Mouse (Mus musculus): ENCODE data around the gene 1700086D15Rik.

1700086D15Rik gene

DNA sequence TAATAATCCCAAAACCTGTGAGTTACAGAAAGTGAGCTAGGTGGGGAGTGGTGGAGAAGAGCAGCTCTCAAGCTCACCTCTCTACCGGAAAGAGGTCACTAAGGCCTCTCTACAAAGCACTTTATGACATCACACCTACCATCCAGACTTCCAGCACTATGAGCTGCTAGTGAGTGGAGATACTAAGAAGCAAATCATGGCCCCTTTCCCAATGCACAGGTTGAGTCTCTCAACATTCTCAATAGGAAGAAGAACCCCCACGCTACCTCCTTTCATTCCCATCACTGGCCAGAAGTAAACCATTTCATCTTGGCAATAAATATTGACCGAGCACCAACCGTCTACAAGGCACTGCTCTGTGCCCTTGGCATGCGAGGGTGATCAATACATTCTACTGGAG is at the start of gene 1700086D15Rik:
TSS of gene 1700086D15Rik (minus strand) at position 101 of the 400 bp plus-strand sequence.
- no peak for DNase-seq (ENCODE audit: low spot score in 2 of 2)

DNA sequence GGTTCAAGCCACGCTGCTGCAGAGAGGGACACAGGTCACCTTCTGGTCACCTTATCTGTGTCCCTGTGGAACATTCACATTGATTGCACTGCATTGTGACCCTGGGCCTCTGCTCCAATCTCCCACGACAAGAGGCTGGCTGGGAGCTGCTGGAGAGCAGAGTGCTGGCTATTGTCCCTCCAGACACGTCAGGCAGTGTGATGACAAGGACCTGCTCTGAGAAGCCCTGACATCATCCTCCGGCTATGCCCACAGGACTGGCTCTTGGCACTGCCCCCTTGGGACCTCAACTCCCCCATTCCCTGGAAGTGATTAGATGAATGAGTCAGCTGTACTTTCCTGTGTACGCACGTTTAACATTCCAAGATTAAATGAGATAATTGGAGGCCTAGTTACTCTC is 49.8 kb upstream of the 1700086D15Rik start:
- no peak for DNase-seq (ENCODE audit: low spot score in 2 of 2)

DNA sequence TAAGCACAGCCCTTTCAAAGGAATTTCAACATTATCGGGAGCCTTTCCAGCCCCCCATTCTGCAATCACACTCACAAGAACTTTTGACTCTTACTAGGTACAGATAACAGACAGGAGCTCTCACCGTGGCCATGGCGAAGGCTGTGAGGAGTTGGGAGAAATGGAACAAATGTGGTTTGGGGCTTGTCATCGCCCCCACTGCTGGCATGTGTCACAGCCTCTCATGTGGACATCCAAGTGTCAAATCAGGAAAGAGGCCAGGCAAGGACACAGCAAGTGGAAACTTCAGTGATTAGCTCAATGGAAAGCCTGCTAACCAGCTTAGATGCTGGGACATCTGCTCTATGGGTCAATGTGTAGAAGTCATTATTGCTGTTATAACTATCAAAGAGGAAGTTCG is 45.6 kb upstream of the 1700086D15Rik start:
- no peak for DNase-seq (ENCODE audit: low spot score in 2 of 2)

DNA sequence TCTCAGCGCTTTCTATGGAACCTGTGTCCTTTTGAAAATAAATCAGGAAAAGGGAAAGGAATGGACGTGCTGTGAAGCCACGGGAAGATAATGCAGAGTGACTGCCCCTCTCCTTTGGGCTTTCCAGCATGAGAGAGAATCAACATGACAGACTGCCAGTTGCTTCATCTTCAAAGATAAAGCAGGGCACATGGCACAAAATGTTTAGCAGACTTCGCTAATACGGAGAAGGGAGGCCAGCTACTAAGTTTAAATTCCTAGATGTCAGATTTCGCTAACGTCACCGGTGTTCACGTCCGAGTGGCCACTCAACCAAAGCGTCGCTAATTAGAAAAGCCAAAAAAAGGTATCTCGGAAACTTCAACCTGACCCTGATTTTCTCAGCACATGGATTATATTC is 45.0 kb upstream of the 1700086D15Rik start:
- DNase-seq (ENCODE audit: low spot score in 2 of 2) = no peak

DNA sequence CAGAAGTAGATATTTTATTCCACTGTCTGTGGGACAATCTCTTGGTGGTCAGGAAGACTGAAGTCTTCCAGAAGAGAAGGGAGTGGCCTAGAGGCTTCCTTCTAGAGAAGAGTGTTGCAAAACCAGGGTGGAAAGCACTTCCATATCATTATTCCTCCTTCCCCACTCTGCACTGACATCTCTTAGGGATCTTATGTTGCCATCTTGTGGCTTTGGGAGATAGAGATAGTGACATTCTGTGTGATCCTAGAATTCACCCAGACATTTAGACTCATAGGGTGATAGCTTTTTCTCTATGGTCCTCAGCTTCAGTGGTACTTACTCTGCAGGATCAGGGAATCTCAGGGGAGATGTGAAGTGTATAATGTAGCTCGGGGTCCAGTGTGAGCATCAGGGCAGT is 43.3 kb upstream of the 1700086D15Rik start:
- no peak for DNase-seq (ENCODE audit: low spot score in 2 of 2)

DNA sequence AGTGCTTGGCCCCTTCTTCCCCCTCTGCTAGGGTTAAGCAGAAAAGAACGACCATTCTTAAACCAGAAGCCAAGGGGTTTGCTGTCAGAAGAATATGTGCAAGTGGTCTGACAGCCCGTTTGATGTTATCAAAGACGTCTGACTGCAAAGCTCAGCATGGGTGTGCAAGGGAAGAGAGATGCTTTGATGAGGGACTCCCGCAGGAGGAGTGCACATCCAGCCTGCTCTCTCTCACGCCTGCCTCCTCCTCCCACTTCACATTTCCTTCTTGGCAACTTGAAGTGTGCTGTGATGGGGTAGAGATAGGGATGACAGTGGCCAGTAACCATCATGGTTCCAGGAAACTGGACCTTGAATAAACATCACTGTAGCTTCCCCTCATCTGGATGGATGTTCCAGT is 42.5 kb upstream of the 1700086D15Rik start:
- DNase-seq (ENCODE audit: low spot score in 2 of 2) = no peak

DNA sequence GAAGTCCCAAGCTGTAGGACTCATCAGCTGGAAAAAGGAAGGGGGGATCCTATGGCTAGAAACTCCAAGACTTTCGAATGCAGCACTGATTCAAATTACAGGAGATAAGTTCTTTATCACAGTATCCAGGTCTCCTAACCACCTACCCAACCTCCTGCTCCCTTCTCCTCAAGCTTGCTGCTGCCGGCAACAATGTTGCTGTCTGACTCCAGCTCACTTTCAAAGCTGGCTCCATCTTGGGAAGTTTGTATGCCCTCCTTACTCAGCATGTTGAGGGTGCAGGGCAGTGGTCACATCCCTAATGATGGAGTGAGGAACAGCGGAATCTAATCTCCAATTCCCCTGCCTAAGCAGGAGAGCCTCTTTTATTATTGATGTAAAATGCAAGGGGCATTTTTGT is 38.3 kb upstream of the 1700086D15Rik start:
- DNase-seq (ENCODE audit: low spot score in 2 of 2) = no peak

DNA sequence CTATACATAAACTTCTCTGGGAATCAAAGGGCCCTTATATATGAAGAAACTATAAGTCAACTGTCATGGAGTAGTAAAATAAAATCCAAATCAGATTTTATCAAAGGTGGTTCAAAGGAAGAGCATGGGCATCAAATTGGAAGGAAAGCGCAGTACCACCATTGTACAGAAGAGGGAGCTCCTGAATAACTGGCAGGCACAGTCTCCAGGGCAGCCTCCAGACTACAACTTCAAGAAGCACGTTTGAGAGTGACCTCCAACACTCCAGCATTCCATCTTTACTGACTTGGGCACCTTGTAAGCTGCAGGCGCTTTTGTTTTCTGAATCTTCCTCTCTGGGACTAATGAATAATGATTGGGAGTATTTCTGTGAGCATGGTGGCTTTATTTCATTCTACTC is 37.6 kb upstream of the 1700086D15Rik start:
- peak; percentile 24 to 67 for DNase-seq (ENCODE audit: low spot score in 2 of 2)

DNA sequence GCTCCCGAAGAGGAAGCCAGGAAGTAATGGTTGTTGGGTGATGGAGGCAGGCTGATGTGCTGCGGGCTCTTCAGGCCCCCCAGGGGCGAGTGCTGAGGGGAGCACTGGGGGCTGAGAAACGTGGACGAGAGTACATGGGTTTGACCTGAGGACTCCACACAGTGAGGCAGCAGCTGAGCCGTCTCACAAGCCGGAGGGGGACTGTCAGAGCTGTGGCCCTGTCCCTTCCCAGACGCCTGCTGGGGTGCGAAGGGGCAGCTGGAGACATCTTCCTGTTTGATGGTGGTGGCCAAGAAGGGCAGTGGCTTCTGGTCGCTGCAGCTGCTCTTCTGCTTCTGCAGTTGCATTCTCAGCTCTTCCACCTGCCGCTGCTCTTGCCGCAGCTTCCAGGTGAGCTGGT is 27.3 kb upstream of the 1700086D15Rik start:
- DNase-seq (ENCODE audit: low spot score in 2 of 2) = no peak

DNA sequence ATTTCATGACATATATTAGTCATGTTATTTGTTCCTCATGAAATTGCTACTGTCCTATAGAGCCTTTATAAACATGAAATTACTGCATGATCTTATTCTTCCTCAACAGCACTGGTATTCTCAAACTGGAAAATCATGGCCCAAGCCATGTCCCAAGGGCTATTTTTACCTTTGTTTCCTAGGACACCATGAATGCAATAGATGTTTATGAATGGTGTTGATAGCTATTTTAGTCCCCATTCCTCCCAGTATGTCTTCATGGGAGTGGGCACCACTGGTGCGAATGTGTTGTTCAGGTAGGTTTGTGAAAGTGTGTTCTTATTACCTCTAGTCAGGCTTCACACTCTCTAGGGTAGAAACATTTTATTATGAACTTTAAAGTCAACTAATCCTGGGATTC is 25.4 kb upstream of the 1700086D15Rik start:
- no peak for DNase-seq (ENCODE audit: low spot score in 2 of 2)

DNA sequence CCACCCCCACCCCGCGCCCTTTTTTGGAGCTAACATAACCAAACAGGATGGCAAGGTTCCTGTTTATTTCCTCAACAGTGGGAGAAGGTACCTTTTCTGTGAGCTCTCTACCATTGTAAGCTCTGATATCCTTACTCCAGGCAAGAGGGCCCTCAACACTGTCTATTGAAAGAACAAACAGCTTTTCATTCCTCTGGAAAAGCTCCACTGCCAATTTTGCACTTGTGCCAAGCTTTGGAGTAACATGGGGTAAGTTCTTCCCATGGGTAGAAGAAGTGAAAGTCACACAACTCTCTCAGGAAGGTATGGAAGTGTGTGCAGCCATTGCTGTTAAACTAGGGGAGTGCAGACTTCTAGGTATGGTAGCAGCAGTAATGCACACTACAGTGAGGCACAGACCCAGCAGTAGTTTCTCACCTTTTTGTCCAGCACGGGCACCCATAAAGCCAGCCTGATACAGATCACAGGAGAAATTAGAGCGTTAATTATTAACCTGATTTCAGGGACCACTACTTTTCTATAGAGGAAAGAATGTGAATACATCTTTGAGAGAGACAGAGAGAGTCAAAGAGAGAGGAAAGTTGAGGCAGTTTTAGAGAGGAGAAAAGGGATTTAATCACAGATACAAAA is 10.5 kb upstream of the 1700086D15Rik start:
- no peak for DNase-seq (ENCODE audit: low spot score in 2 of 2)

DNA sequence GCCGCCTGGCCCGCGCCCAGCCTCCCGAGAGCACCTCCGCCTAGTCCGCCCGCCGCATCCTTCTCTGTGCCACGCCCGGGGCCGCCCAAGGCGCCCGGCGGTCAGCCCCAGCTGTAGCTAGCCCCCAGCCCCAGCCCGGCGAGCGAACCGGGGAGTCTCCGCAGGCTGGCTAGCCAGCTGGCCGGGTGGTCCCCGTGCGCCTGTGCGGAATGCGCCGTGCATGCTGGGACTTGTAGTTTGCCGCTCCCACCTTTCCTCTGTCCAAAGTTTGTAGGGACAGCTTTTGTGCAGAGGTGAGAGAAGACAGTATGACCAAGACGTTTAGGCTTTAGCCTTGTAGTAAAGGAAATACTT is 3.1 kb upstream of the 1700086D15Rik start, which contains the start of gene Arhgap44:
TSS of gene Arhgap44 (minus strand) at position 195 of the 354 bp plus-strand sequence.
- no peak for DNase-seq (ENCODE audit: low spot score in 2 of 2)

DNA sequence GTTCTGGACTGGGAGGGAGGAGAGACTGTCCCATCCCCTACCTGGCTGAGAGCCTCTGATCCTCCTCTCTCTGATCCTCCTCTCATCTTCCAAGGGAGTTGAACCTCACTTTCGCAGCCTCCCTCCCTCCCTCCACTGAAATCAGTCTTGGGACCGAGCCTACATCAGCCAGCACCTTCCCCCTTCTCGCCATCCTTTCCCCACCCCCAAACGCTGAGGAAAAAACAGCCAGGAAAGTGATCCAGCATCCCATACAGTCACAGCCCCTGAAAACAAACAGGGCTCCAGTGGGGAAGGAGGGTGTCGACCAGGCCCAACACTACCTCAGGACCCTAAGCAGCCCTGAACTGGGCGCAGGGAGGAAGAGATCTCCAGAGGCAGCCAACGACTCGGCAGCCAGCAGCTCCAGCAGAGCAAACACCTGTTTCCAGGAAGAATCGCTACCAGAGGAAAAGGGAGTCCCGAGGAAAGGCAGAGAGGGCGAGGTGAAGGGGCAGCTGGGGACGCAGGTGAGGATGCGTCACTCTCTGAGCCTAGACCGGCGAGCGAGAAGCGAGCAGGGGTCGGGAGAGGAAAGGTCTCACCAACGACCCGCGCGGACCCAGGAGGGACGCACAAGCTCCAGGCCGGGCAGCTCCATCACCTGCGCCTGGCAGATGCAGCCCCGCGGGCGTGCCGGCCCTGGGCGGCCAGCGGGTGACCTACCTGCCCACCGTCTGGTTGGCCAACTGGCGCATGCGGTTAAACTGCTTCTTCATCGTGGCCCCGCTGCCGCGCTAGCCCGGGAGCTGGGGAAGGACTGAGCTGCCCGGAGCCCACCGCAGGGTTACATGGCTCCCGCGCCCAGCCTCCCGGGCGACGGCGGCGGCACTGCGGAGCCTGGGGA is 2.4 kb upstream of the 1700086D15Rik start:
- DNase-seq (ENCODE audit: low spot score in 2 of 2) = no peak

DNA sequence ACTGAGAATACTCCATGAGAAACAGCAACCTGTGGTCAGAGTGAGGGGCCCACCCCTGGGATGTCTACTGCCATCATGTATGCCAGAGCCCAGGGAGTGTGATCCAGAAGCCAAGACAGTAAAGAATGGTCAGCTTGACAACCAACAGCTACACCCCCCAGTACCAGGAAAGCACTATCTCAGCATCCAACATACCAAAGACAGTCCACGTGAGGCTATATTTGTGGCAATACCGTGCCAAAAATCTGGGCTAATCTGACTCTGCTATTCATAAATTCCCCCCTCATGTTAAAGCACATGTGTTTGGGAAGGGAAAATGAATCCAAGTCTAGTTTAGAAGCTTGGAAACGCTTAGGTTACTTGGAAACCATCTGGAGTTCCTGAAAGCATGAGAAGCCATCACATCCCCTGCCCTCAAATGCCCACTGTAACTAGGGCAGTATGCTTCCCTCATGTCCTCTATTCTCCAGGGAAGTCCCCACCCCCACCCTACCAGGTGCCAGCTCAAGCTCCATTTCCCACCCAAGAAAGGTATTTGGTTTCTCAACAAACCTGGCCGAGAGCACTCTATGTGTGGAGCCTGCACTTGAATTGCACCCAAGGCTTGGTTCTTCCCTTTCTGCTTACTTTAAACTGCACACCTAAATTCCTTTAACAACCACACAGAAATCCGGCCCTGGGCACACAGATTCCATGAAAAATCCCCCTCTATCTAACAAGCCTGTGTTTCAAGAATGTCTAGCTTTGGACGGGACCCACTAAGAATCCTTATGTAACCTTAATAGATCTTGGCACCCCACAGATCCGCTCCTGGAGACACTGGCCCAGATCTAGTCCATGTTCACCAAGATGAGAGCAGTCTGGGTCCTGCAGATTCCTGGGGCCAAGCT is 1.5 kb upstream of the 1700086D15Rik start:
- no peak for DNase-seq (ENCODE audit: low spot score in 2 of 2)

DNA sequence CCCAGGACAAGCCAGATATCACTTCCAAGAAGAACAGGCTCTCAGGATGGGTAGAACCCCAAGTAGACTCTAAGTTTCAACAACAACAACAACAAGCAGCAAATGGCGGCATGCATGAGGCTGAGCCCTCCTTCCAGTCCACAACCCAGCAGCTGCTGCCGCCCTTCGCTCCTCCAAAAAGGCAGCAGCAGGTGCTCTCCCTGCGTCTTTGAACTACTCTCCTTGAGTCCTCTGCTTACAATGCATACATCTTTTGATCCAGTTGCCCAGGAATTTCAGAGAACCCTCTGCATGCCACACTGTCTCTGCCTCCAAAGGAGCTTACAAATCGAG is 1.1 kb downstream of the 1700086D15Rik start:
- no peak for DNase-seq (ENCODE audit: low spot score in 2 of 2)

DNA sequence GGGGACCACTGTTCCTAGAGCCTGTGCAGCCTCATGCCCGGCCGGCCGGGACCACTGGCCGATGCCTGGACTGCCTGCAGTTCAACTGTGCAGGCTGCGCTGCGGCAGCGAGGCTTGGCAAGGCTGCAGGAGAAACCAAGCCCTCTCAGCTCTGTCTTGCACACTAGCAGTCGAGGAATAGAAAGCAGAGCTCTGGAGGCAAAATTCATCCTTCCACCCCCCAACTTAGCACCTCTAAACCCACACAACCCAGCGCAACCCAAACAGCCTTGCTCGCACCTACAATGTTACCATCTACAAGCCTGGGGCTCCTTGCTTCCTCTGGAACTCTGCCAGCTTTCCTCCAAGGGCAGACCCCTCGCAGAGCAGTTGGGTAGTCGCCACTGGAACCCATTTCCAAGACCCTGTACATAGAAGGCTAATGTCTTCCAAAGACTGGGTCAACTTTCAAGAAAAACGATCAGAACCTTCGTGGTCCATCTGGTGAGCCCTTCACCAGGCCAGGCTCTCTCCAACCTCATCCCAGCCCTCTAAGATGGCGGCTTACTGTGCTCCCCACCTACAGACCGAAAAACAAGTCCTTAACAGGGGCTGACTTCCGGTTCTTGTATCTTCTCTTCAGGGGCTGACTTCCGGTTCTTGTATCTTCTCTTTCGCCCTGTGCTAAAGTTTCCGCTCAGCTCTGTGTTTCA is 1.6 kb downstream of the 1700086D15Rik start:
- DNase-seq (ENCODE audit: low spot score in 2 of 2) = no peak

DNA sequence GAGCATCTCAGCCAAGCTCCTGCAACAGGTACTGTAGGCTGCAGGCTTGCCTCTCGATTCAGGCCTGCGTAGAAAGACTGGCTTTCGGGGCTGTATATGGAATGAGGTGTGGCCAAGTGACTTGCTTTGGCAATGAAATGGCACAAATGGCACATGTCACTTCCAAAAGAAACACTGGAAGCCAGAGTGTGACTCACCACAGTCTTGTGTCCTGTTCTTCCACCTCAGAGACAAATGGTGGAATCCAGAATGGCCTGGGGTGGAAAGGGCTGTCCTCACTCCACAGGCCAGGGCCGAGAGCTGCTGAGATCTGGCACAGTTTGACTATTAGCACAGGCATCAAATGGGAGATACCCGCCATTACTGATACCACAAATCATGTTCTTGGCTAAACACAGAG is 6.7 kb downstream of the 1700086D15Rik start:
- DNase-seq (ENCODE audit: low spot score in 2 of 2) = no peak

DNA sequence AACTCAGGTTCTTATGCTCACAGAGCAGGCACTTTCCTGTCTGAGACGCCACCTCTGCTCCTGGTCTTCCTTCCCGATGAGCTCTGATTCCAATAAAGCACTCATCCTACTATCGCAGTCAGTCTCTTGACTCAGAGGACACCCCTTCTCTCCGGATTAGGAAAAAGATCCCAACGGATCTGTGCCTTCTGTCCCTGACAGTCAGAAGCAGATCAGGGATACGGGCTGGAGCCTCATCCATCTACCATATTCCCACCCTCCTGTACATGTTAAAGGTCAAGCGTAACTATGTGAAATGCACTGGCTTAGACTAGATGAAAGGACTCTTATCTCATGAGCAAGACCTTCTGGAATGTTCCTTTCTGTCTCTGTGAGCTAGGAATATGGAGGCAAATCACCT is 11.2 kb downstream of the 1700086D15Rik start:
- DNase-seq (ENCODE audit: low spot score in 2 of 2) = no peak

DNA sequence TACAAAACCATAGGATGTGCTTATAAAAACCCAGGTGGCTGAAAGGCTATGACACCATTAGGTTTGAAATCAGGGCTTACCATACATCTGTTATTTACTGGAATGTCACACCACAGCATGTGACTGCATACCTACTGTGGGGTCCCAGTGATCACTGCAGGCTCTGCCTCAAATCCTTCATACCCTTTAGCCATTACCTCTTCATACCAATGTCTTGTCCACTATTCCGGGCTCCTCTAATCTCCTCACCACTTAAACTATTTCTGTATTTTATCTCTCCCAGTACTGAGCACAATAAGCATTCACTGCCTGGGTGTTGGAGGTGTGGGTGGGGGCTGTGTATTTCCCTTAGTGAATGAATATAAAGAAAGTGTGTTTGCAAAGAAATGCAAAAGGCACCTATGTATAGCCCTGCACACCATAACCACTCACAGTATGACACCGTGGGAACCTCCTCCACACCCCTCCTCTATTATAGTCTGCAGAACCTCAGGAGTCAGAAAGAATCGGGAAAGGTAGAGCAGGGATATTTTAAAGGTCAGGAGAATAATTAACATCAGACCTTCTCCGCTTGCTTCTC is 16.8 kb downstream of the 1700086D15Rik start:
- DNase-seq (ENCODE audit: low spot score in 2 of 2) = no peak

DNA sequence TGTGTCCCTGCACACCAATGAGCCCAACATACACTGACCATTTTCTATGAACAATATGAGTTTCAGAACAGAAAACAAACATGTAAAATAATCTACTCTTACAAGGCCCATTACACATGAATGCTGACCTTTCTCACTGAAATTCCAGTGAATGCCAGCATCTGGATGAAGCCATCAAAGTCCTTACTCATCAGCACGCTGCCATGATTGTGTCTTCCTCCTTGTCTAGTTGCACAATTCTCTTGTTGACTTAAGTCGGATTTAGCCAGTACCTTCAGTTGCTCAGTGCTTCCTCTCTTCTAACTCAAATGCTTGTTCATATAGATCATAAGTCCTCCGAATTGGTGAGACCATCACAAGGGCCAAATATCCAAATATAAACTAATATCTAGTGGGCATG is 20.7 kb downstream of the 1700086D15Rik start:
- no peak for DNase-seq (ENCODE audit: low spot score in 2 of 2)

DNA sequence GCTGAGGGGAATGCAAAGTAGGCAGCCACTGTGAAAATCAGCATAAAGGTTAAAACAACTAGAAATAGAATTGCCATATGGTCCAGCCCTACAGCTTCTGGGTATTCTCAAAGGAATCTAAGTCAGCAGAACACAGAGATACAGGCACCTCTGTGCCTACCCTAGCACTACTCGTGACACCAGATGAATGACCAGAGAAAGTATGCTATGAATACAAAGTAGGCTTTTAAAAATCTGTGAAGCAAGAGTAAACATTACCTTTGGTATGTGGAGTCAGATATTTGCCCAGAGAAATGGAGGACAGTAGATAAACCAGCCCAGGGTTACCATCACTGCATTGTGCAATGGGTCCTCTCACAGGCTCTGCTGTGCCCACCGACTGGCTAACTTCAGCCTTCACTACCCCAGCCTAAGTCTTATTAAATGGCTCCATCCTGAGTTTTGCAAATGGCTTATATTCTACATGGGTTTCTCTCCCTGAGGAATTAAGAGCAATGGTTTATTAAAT is 22.5 kb downstream of the 1700086D15Rik start:
- no peak for DNase-seq (ENCODE audit: low spot score in 2 of 2)

Measured in spleen, postnatal 4 days (tissue).